Mouse (Mus musculus) stomach, embryonic 14.5 days (tissue): ENCODE data around the gene Ncf4. TPM values are rescaled to one million over a fixed set of nuclear protein-coding genes. Genes with fewer than 3 reads are reported as not detected.

Source experiments
- ATAC-seq: fragments of 200-750 bp; cut with Nextera tagmentation; 2 replicates; pipeline ENCODE4 v1.8.0; 2017; ENCODE audit warnings: low read depth, moderate TSS enrichment; ENCODE audit not compliant: insufficient number of reproducible peaks, insufficient read depth, low FRiP score
- H3K27ac ChIP-seq: fragments of 300-500 bp; sonication (generic); 2 replicates; pipeline ENCODE4 v1.5.1; 2014; ENCODE audit warnings: mild to moderate bottlenecking, low read length, moderate library complexity, mixed read lengths
- H3K27me3 ChIP-seq: fragments of 300-500 bp; sonication (generic); 2 replicates; pipeline ENCODE4 v1.6.1; 2014; ENCODE audit warnings: low read length, control low read depth, mixed read lengths; ENCODE audit not compliant: control insufficient read depth, insufficient read depth
- H3K36me3 ChIP-seq: fragments of 300-500 bp; sonication (generic); 2 replicates; pipeline ENCODE4 v1.6.1; 2014; ENCODE audit warnings: mild to moderate bottlenecking, control low read depth, low read length, moderate library complexity, mixed read lengths; ENCODE audit not compliant: control insufficient read depth, insufficient read depth
- H3K4me1 ChIP-seq: fragments of 300-500 bp; sonication (generic); 2 replicates; pipeline ENCODE4 v1.6.1; 2014; ENCODE audit warnings: low read length, control low read depth, mixed read lengths; ENCODE audit not compliant: control insufficient read depth, insufficient read depth
- H3K4me2 ChIP-seq: fragments of 300-500 bp; sonication (generic); replicated peaks from 2 replicates; pipeline ENCODE4 v1.6.1; 2014; ENCODE audit warnings: low read depth, low read length, control low read depth
- H3K4me3 ChIP-seq: fragments of 300-500 bp; sonication (generic); 2 replicates; pipeline ENCODE4 v1.5.1; 2014; ENCODE audit warnings: low read depth, low read length, control low read depth
- H3K9ac ChIP-seq: fragments of 300-500 bp; sonication (generic); replicated peaks from 2 replicates; pipeline ENCODE4 v1.6.1; 2014; ENCODE audit warnings: low read depth, mild to moderate bottlenecking, control low read depth, low read length, moderate library complexity, mixed read lengths
- H3K9me3 ChIP-seq: fragments of 300-500 bp; sonication (generic); 2 replicates; pipeline ENCODE4 v1.6.1; 2016; ENCODE audit warnings: low read depth, low read length, control low read depth; ENCODE audit not compliant: control insufficient read depth
- whole genome bisulfite sequencing: fragments of 180-500 bp; shearing (Covaris S2); extraction: QIAGEN DNeasy Blood & Tissue Kit; methylation state at CpG from one replicate; pipeline ENCODE4 v1.1.7; 2014; 5-methylcytosine and 5-hydroxymethylcytosine counted together
- polyA plus RNA-seq: library from polyadenylated mRNA; unstranded; fragments of >200 nt; fragmentation: Nextera tagmentation; extraction: Ambion mirVana; gene quantifications from 2 replicates; pipeline ENCODE4 v1.2.1, GENCODE M21; 2014

The Ncf4 gene
- 3.2 and 5.0 TPM in 2 replicates for polyA plus RNA-seq

DNA sequence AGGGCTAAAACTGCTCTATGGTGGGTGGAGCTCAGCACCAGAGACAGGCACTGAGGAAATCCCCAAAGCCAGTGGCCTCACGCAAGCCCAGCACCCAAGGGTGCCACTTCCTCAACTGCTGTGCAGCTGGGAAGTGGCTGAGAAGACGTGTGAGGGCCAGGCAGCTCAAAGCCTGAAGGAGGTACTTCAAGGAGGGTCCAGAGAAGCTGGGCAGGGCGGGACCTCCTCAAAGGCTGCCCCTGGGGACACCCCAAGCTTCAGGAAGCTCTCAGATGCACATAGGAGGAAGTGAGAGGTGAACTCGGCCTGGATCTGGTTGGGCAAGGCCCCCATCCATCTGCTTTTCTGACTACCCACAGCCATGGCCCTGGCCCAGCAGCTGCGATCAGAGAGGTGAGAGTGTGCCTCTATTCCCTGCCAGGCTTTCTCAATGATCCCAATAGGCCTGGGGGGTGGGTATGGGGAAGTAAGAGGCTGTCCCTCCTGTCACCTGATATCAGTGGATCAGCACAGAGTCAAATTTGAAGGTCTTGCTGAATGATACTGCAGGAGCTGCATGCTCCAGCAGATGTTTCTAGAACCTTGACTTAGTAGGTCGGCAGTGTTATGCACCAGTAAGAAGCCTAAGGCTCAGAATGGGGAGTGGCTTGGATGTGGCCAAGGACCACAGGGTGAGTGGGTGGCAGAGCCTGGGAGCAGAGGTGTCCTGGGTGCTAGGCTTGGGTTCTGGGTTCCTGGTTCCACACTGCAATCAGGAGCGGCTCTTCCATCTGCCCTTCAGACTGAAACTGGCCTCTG is at the start of gene Ncf4:
Gene Ncf4 (plus strand): TSS at position 107 of the 798 bp plus-strand sequence.
- Histone ChIP-seq H3K4me3 (no peak within 1 kb of the TSS), H3K4me2 (no peak within 1 kb of the TSS), H3K27ac (no peak within 1 kb of the TSS), H3K4me1 (no peaks in the 10 kb centered on the region), H3K9me3 (no peaks in the 10 kb centered on the region), H3K9ac (no peak within 1 kb of the TSS), H3K27me3 (no peaks in the 10 kb centered on the region), H3K36me3 (no peaks in the 10 kb centered on the region)
- no peak for ATAC-seq
- 68% methylated on average over 7 of the region's 7 CpGs for whole genome bisulfite sequencing

DNA sequence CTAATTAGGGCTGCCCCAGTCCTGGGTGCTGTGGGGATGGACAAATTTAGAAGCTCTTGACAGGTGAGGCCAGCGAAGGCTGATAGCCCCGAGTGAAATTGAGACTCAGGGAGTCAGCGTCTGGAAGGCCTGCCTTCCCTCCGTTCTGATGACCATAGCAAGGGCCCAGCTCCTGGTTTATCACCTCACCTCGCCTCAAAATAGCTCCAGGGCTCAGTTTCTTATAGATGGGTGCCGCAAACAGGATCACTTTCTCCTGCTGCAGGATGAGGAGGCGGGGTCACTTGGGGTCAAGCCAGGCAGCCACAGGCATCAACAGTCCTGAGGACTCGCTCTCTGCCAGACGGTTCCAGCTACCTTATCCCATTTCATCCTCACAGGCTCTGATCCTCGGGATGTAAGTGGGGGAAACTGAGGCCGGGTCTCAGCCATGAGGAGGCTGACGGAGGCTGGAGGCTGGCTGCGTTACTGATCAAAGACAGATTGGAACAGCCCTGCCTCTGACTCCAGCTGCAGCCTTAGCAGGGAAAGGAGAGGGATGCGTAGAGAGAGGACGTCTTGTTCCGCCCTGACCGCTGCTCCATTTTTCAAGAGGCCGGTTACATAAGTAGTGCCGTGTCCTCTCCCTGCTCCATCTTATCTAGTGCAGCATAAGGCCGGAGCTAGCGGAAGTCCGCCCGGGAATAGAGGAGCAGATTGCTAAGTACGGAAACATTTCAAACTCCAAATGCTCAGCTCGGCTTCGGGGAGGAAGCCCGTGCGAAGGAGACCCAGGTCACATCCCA is 49.3 kb upstream of the Ncf4 start:
- ATAC-seq, result no peak
- Histone ChIP-seq H3K4me3 (no peak overlapping the region), H3K27me3 (no peaks in the 10 kb centered on the region), H3K27ac (no peak overlapping the region), H3K4me2 (no peak overlapping the region), H3K9ac (no peak overlapping the region), H3K4me1 (no peaks in the 10 kb centered on the region), H3K9me3 (no peaks in the 10 kb centered on the region), H3K36me3 (no peaks in the 10 kb centered on the region)
- 71% methylated on average over 28 of the region's 28 CpGs for WGBS

DNA sequence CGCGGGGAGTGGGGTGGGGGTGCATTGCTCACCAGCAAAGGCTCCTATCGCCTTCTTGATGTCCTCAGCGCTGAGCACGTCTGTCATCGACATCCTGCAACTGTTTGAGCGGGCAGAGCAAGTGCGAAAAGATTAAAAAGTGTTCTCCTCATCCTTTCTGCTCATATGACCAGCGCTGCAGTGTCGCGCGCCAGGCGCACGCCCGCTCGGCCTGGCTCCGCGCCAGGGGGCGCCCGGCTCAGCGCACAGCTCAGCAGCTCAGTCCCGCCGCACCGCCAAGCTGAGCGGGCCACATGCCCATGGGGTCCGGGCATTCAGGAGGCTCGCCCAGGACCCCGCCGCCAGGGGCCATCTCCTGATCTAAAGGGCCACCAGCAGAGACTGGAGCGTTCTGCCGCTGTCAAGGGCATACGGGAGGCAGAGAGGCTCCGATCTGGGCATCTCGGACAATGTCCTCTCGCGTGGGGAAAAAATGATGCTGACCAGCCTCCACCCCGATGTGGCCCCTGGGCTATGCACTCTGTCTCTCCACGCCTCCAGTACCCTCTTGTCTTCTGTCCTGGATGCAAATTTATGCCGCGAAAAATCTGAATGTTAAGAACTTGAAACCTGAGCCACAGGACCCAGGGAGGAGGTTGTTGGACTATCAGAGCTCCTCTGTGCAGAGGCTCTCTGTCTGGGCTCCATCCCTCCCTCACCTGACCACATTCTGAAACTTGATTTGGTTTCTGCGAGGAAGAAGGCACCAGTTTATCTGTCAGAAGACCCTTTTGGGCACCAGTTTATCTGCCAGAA is 40.4 kb upstream of the Ncf4 start:
- WGBS, result 2% methylated on average over 41 of the region's 41 CpGs
- no peaks in the 10 kb centered on the region for H3K9me3 ChIP-seq
- no peak overlapping the region for H3K27ac ChIP-seq
- H3K4me1 ChIP-seq, result 0 out of 2 replicates have a peak, but pooled peaks cover 5% of the 10 kb centered on the region
- no peaks in the 10 kb centered on the region for H3K36me3 ChIP-seq
- H3K4me2 ChIP-seq, result peak overlapping the region; percentile 52
- H3K27me3 ChIP-seq, result peaks cover 25% of the 10 kb centered on the region
- ATAC-seq, result no peak
- H3K9ac ChIP-seq, result no peak overlapping the region
- H3K4me3 ChIP-seq, result peak overlapping the region; percentile 23

DNA sequence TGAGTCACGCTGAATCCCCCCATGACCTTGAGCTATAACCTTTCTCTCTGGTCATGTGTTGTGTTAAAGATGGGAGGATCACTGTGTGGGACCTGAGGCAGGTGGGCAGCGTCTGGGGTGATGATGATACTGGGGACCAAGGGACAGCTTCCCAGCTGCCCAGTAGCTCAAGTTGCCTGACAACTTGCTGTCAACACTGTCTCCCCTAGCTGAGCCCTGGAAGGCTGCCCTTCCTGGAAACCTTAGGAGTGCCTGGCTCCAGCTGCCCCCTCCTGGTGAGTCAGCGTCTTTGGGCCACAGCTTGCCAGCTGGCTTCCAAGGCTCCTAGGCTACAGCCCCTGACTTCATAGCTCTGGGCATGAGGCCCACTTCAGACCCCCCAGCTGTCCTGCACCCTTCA is 39.4 kb upstream of the Ncf4 start:
- peaks cover 25% of the 10 kb centered on the region for H3K27me3 ChIP-seq
- 43% methylated on average over 3 of the region's 3 CpGs for WGBS
- no peak for ATAC-seq

DNA sequence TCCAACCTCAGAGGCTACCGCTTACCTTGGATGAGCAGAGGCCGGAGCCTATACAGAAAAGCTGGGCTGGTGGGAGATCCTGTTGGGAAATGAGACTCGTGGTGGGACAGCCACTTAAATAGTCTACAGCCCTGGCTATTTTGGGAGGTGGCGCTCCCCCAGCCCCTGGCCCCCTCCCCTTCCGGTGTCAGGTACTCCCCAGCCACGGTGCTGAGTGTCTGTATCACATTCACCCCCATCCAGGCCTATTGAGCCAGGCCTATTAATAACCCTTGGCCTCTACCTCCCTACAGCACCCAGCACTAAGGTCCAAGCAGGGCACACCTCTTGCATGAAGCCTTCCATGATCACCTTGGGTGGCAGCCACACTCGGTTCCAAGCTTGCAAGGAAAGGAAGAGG is 38.3 kb upstream of the Ncf4 start, which contains the start of gene Pvalb:
Gene Pvalb (minus strand): TSS at position 89 of the 400 bp plus-strand sequence.
- Histone ChIP-seq H3K27me3 (peaks cover 25% of the 10 kb centered on the region), H3K9ac (no peak within 1 kb of the TSS), H3K36me3 (no peaks in the 10 kb centered on the region), H3K4me3 (no peak within 1 kb of the TSS), H3K4me2 (no peak within 1 kb of the TSS), H3K9me3 (no peaks in the 10 kb centered on the region), H3K27ac (no peak within 1 kb of the TSS), H3K4me1 (0 out of 2 replicates have a peak, but pooled peaks cover 5% of the 10 kb centered on the region)
- ATAC-seq, result no peak
- 88% methylated on average over 7 of the region's 7 CpGs for WGBS

More for the DNA sequence above, 39.4 kb upstream of the Ncf4 start:
- no peak overlapping the region for H3K9ac ChIP-seq
- H3K27ac ChIP-seq, result no peak overlapping the region
- no peak overlapping the region for H3K4me3 ChIP-seq
- H3K36me3 ChIP-seq, result no peaks in the 10 kb centered on the region
- H3K4me2 ChIP-seq, result no peak overlapping the region
- H3K9me3 ChIP-seq, result no peaks in the 10 kb centered on the region
- 0 out of 2 replicates have a peak, but pooled peaks cover 5% of the 10 kb centered on the region for H3K4me1 ChIP-seq

DNA sequence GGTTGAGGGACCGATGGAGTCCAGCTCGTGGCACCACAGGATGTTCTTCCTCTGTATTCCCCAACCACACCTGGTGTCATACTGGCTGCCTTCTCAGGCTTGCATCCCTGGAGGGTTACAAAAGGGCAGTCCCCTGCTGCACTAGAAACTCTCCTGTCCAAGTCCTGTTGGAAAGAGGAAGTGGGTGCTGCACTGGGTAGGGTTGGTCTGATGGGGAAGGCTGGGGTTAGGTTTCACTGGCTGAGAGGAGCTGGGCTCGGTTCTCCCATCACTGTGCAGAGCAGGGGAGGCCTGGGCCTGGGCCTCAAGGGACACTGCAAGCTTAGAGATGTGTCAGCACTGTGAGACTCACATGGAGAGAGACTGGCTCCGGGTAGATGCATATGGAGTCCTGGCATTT is 34.4 kb upstream of the Ncf4 start:
- Histone ChIP-seq H3K9me3 (no peaks in the 10 kb centered on the region), H3K4me1 (no peaks in the 10 kb centered on the region), H3K36me3 (no peaks in the 10 kb centered on the region), H3K27ac (no peak overlapping the region), H3K27me3 (0 out of 2 replicates have a peak, but pooled peaks cover 5% of the 10 kb centered on the region), H3K4me3 (no peak overlapping the region), H3K4me2 (no peak overlapping the region), H3K9ac (no peak overlapping the region)
- no peak for ATAC-seq
- WGBS, result 83% methylated on average over 4 of the region's 4 CpGs

DNA sequence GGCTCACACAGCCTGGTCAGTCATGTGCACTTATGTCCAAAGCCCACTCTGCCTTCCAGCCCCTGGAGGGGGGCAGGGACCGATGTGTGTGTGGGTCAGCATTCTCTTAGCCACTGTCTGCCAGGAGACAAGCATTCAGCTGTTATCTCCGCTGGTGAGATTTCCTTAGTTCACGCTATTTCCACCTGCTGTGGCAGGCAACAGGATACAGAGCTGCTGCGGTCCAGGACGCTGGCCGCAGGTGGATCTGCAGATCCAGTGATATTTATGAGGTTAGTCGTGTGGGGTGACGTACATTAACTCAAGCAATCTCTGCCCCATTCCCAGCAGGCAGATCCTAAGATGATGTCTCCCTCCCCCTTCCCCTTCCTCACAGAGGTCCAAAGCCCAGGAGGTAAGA is 33.2 kb upstream of the Ncf4 start:
- H3K4me2 ChIP-seq, result no peak overlapping the region
- no peak overlapping the region for H3K27ac ChIP-seq
- H3K4me3 ChIP-seq, result no peak overlapping the region
- no peaks in the 10 kb centered on the region for H3K4me1 ChIP-seq
- no peak for ATAC-seq
- no peaks in the 10 kb centered on the region for H3K27me3 ChIP-seq
- no peaks in the 10 kb centered on the region for H3K36me3 ChIP-seq
- no peak overlapping the region for H3K9ac ChIP-seq
- H3K9me3 ChIP-seq, result no peaks in the 10 kb centered on the region
- 80% methylated on average over 8 of the region's 8 CpGs for WGBS

DNA sequence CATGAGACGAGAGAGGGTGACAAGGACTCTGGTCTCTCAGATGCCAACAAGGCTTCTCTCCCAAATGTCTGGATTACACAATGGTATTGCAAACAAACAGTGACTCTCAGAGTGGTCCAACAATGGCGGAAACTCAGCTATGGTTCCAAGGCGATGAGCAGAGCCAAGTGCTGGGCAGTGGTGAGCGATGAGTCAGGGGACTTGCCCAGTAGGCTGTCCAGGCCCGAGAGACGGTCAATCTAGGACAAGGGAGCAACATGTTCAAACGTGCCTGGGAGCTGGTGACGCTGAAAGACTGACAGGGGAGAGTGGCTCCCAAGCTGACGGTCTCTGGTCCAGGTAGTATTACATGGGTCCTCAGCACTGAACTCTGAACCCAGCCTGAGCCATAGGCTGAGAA is 29.3 kb upstream of the Ncf4 start:
- WGBS, result 81% methylated on average over 9 of the region's 9 CpGs
- Histone ChIP-seq H3K4me2 (no peak overlapping the region), H3K9me3 (no peaks in the 10 kb centered on the region), H3K27me3 (no peaks in the 10 kb centered on the region), H3K4me1 (no peaks in the 10 kb centered on the region), H3K4me3 (no peak overlapping the region), H3K9ac (no peak overlapping the region), H3K27ac (no peak overlapping the region), H3K36me3 (no peaks in the 10 kb centered on the region)
- no peak for ATAC-seq
